In genomic region chr10:6900126-6900525, GRCm38 (mm10) we compare ENCODE assay signal across 21 mouse cellular contexts.
"Had no signal": no experiment of that assay in that cellular context is flagged by ENCODE, and none has a peak within 500 bp of the region (broad histone marks: within the 10 kb centered on the region; RNA-seq: fewer than 3 reads in every experiment).

No protein-coding gene starts in this region.

- H3K4me3 ChIP-seq: kidney, embryonic 15.5 days; limb, embryonic 12.5 days; limb, embryonic 15.5 days; midbrain, embryonic 12.5 days; midbrain, embryonic 15.5 days; neural tube, embryonic 12.5 days; neural tube, embryonic 15.5 days had no signal

- H3K9ac ChIP-seq: kidney, embryonic 15.5 days; limb, embryonic 12.5 days; limb, embryonic 15.5 days; liver, embryonic 14.5 days; liver, postnatal 0 days; lung, embryonic 14.5 days; midbrain, embryonic 12.5 days; midbrain, embryonic 15.5 days; neural tube, embryonic 12.5 days; neural tube, embryonic 15.5 days had no signal

- H3K27ac ChIP-seq: kidney, embryonic 15.5 days; limb, embryonic 12.5 days; limb, embryonic 15.5 days; liver, embryonic 14.5 days; macrophage; midbrain, embryonic 12.5 days; midbrain, embryonic 15.5 days; neural tube, embryonic 12.5 days; neural tube, embryonic 15.5 days; stomach, postnatal 0 days had no signal

- H3K27me3 ChIP-seq: kidney, embryonic 15.5 days; limb, embryonic 12.5 days; limb, embryonic 15.5 days; midbrain, embryonic 12.5 days; midbrain, embryonic 15.5 days; neural tube, embryonic 12.5 days; neural tube, embryonic 15.5 days had no signal

- H3K4me2 ChIP-seq: kidney, embryonic 15.5 days; limb, embryonic 12.5 days; limb, embryonic 15.5 days; liver, embryonic 11.5 days; lung, embryonic 14.5 days; midbrain, embryonic 12.5 days; midbrain, embryonic 15.5 days; neural tube, embryonic 12.5 days; neural tube, embryonic 15.5 days had no signal

- DNase-seq: kidney, postnatal 10 days; kidney, postnatal 36 days; layer of hippocampus, postnatal 36 days; left cerebral cortex, postnatal 4 days; liver, postnatal 0 days; lung, embryonic 14.5 days; retina, postnatal 1 day; right cerebral cortex, postnatal 4 days; thymus, postnatal 25 days had no signal

- H3K9me3 ChIP-seq: kidney, embryonic 15.5 days; limb, embryonic 12.5 days; limb, embryonic 15.5 days; midbrain, embryonic 12.5 days; midbrain, embryonic 15.5 days; neural tube, embryonic 12.5 days; neural tube, embryonic 15.5 days had no signal

- H3K36me3 ChIP-seq: kidney, embryonic 15.5 days; limb, embryonic 12.5 days; limb, embryonic 15.5 days; midbrain, embryonic 12.5 days; midbrain, embryonic 15.5 days; neural tube, embryonic 12.5 days; neural tube, embryonic 15.5 days had no signal

- H3K4me1 ChIP-seq: limb, embryonic 12.5 days; limb, embryonic 15.5 days; midbrain, embryonic 12.5 days; midbrain, embryonic 15.5 days; neural tube, embryonic 12.5 days; neural tube, embryonic 15.5 days had no signal

- ATAC-seq: liver, postnatal 0 days; lung, postnatal 0 days; midbrain, embryonic 15.5 days had no signal
